Mouse (Mus musculus) macrophage (primary cell): ENCODE measurements around the gene Gm20379. TPM values are rescaled to one million over a fixed set of nuclear protein-coding genes. Genes with fewer than 3 reads are reported as not detected.

Experiments
- H3K27ac ChIP-seq: fragments of 350-480 bp; formaldehyde crosslinking; 2 replicates; pipeline ENCODE4 v1.9.0; 2021
- H3K36me3 ChIP-seq: fragments of 350-480 bp; formaldehyde crosslinking; 2 replicates; pipeline ENCODE4 v1.9.0; 2021; ENCODE audit errors: inconsistent target
- H3K4me3 ChIP-seq: fragments of 350-480 bp; formaldehyde crosslinking; 2 replicates; pipeline ENCODE4 v1.9.0; 2021; ENCODE audit errors: inconsistent target
- H3K79me2 ChIP-seq: fragments of 350-480 bp; formaldehyde crosslinking; 2 replicates; pipeline ENCODE4 v1.9.0; 2021; ENCODE audit errors: inconsistent target
- WGBS: methylation state at CpG from one replicate; pipeline ENCODE4 v1.1.7; 2026; ENCODE audit warnings: inconsistent platforms; ENCODE audit not compliant: missing documents; 5-methylcytosine and 5-hydroxymethylcytosine counted together
- polyA plus RNA-seq: library from polyadenylated mRNA; stranded (reverse); fragments of 250-400 nt; gene quantifications from 3 replicates; pipeline ENCODE4 v1.2.4, GENCODE M21; 2018; ENCODE audit warnings: inconsistent platforms
- total RNA-seq, 78 experiments: library from RNA; depleted of rRNA; stranded (reverse); fragments of 250-400 nt; gene quantifications; 1 replicate in 9 of 78; 2 replicates in 24 of 78; 3 replicates in 43 of 78; 4 replicates in 2 of 78; pipeline ENCODE4 v1.2.4; 2018; ENCODE audit warnings: inconsistent platforms in 56 of 78

The Gm20379 gene
- not detected for total RNA-seq (2018; cell fraction: chromatin; rRNA removed)
- total RNA-seq (2018; cell fraction: cytosol; rRNA removed): not detected
- not detected for total RNA-seq (2018; cell fraction: nucleus; rRNA removed)
- polyA plus RNA-seq: not detected in 3 replicates

DNA sequence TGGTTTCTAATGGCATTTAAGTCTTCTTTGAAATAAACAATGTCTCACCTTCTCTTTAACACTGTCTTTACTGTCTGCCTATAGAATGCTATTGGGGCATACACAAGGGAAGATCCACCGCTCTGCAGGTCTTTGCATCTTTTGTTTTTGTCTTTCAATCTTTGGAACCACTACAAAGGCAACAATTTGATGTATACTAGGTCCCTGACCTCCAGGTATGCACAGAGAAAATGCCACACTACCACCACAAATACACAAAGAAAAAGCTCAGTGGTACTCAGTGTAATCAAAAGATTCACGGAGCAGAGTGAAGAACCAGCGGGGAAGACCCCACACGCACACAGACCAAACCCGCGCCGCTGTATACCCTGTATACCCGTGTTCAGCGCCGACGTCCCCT, at the start of gene Gm20379:
TSS of gene Gm20379 (plus strand) at position 301 of the 400 bp plus-strand sequence.
- over 99% methylated on average over 11 of the region's 11 CpGs for WGBS
- Histone ChIP-seq H3K36me3 (peaks cover 6% of the 10 kb centered on the region; the same call in 1 of the 2 replicates), H3K4me3 (no peak within 1 kb of the TSS), H3K27ac (no peak within 1 kb of the TSS), H3K79me2 (no peaks in the 10 kb centered on the region)

DNA sequence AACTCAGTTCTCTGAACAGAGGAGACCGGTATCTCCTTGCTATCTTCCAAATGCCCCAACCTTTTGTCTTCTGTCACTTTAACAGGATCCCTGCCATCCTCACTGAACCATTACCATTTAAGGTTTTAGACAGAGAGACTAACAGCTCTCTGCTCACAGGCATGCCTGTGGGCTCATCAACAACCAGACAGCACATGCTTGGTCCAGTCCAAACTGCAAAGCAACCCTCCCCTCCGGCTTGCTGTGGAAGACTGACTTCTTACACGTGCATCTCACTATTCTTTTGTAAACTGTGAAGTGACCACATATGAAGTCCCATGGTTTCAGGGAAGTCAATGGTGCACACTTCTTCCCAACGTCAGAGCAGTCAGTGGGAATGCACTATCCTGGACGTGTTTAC, 44.5 kb upstream of the Gm20379 start:
- 94% methylated on average over 5 of the region's 5 CpGs for WGBS
- Histone ChIP-seq H3K79me2 (no peaks in the 10 kb centered on the region), H3K36me3 (no peaks in the 10 kb centered on the region), H3K4me3 (no peak overlapping the region), H3K27ac (no peak overlapping the region)

DNA sequence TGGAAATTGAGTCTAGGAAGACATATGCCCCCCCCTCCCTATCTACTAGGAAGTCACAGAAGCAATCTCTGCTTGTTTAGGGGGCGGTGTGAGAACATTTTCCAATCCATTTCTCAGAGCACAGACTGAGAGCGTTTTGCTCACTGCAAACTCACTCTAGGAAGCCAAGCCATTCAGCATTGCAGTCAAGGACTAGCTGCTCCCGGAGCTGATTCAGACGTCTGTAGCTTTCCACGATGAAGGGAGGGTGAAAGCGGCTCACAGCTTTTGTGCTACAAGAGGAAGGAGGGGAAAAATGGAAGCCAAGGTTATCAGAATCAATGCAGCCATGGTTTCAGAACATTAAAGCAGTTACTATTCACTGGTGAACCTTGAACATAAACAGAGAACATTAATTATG, 42.2 kb upstream of the Gm20379 start:
- WGBS: 96% methylated on average over 6 of the region's 6 CpGs
- H3K79me2 ChIP-seq: no peaks in the 10 kb centered on the region
- H3K4me3 ChIP-seq: no peak overlapping the region
- no peak overlapping the region for H3K27ac ChIP-seq
- H3K36me3 ChIP-seq: no peaks in the 10 kb centered on the region

DNA sequence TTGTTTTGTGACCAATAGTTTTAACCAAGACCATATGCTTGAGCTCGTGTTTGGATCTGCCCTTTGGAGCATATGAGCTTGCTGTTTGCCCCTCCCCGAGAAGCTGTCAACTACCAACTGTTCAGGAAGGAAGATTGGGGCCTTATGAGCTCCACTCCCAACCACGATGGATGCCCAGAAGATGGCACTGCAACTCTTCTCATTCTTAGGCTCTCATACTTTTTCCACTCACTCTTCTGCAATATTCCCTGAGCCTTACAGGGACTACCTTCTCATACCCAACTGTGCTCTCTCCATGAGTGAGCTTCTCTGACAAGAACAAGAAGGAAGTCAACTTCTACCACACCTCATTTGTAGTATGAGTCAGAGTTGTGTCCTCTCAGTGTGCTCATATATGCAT, 38.7 kb upstream of the Gm20379 start:
- Histone ChIP-seq H3K4me3 (no peak overlapping the region), H3K27ac (no peak overlapping the region), H3K36me3 (no peaks in the 10 kb centered on the region), H3K79me2 (no peaks in the 10 kb centered on the region)
- 71% methylated on average over 3 of the region's 3 CpGs for WGBS

DNA sequence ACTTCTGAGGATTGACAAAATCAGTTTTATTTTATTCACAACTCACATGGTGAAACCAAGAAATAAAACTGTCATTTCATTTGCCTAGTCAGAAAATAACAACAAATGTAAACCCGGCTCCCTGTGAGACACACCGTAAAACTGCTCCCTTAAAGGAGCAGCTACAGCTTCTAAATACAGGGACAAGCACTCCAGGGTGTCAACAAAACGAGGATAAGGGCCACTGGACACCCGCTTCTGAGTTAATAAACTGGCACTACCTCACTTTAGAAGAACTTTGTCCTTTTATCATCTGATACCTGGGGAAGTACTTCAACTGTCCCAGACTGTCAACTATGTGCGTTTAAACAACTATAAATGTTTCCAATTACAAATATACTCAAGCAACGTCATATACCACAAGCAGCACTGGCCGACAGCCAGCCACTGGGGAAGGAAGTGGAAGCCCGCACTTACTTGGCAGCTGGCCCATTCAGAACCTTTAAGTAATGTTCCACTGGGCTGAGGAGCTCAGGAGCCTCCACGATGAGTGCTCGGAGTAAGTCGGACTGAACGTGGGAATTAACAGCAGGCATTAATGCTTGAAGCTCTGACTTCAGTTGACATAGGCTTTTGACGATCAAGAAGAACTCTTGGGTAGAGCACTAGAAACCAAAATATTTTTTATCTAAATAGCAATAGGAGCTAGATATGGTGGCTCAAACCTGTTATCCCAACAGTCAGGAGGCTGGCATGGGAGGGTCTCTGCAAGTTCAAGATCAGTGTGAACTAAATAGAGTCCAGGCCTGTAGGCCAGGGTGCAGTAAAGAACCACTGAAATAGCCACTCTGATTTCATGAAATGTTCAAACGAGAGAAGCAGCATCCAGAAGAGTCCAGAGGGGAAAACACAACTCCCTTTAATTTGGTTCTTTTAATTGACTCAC, 31.2 kb upstream of the Gm20379 start:
- Histone ChIP-seq H3K27ac (no peak overlapping the region), H3K79me2 (no peaks in the 10 kb centered on the region), H3K4me3 (no peak overlapping the region), H3K36me3 (no peaks in the 10 kb centered on the region)
- WGBS: 16% methylated on average over 14 of the region's 14 CpGs

DNA sequence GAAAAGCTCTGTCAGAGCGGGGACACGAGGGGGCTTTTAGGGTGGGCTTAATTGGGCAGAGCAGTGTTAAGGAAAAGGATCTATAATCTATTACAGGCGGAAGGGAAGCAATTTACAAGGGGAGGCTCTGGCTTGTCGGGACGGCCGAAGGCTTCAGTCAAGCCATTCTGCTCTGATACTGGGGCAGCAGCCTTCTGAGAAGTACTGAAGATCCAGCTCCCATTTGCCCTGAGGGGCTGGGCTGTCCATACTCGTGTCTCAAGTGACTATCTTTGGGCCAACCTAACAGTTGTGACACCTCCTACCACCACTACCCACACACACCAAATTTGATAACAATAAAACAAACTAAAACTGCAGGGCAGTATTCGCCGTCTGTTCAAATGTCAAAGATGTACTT, 30.5 kb upstream of the Gm20379 start:
- no peak overlapping the region for H3K27ac ChIP-seq
- H3K79me2 ChIP-seq: no peaks in the 10 kb centered on the region
- WGBS: 92% methylated on average over 9 of the region's 9 CpGs
- no peaks in the 10 kb centered on the region for H3K36me3 ChIP-seq
- H3K4me3 ChIP-seq: no peak overlapping the region

DNA sequence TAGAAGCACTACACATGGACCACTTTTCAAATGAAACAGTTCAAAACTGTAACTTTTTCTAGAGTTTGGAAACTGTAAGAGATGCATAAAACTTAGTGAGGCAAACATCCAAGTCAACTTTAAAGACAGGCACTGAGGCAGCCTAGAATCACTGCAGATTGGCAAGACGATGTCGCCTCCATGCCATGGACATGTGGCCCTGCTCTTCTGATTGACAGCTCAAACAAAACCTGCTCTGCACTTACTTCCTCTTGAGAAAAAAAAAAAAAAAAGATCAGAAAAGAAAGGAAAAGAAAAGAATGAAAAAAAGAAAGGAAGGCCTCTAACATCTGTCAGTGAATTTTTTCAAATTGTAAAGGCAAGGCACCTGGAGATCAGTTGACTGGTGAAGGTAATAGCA, 28.8 kb upstream of the Gm20379 start:
- Histone ChIP-seq H3K79me2 (no peaks in the 10 kb centered on the region), H3K27ac (no peak overlapping the region), H3K4me3 (no peak overlapping the region), H3K36me3 (no peaks in the 10 kb centered on the region)
- WGBS: 95% methylated on average over 2 of the region's 2 CpGs

DNA sequence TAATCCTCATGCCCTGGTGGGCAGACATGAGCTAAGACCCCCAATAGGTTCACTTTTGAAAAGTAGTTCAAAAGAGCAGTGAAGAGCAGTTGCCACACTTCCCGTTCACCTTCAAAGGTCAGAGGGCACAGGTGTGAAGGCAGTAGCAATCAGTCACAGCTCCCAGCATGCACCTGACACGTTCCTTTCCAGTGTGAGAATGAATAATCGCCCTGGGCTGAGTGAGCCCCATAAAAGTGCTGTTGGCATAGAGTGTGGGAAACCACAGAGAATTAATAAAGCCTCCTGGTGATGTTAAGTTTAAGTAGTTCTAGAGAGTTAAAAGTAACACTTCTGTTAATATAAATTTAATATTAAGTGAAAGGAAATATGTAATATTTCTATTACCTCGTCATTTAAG, 14.2 kb upstream of the Gm20379 start:
- no peak overlapping the region for H3K27ac ChIP-seq
- no peak overlapping the region for H3K4me3 ChIP-seq
- H3K79me2 ChIP-seq: no peaks in the 10 kb centered on the region
- no peaks in the 10 kb centered on the region for H3K36me3 ChIP-seq
- 92% methylated on average over 4 of the region's 4 CpGs for WGBS

DNA sequence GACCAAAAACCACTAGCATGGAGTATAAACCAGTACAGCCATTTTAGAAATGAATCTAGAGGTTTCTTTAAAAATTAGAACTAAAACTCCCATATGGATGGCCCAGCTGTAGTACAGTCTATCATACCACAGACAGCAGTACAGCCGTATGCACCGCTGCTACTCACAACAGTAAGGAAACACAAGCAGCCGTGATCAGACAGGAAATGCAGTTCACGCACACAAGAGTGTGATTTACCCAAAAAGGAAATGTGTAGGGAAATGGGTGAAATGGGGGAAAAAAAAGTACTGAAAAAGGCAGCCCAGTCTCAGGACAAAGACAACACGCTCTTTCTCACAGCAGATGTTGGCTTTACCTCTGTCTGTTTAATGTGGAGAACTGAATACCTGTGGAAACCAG, 11.9 kb upstream of the Gm20379 start:
- WGBS: 73% methylated on average over 5 of the region's 5 CpGs
- Histone ChIP-seq H3K79me2 (no peaks in the 10 kb centered on the region), H3K27ac (no peak overlapping the region), H3K36me3 (no peaks in the 10 kb centered on the region), H3K4me3 (no peak overlapping the region)

DNA sequence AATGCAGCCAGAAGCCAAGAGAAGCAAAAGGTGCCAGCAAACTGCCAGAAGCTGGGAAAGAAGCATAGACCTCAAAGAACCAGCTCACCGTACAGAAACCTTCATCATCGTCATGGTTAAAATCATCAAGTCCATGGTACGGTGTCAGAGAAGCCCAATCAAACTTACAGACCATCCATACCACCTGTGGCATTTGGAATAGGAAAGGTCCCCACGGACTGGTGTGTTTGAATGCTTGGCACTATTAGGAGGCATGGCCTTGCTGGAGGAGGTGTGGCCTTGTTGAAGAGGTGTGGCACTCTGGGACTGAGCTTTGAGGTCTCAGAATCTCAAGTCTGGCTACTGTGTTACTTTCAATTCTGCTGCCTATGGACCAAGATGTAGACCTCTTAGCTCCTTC, 9.3 kb upstream of the Gm20379 start:
- Histone ChIP-seq H3K79me2 (no peaks in the 10 kb centered on the region), H3K36me3 (no peaks in the 10 kb centered on the region)
- WGBS: 97% methylated on average over 4 of the region's 4 CpGs

DNA sequence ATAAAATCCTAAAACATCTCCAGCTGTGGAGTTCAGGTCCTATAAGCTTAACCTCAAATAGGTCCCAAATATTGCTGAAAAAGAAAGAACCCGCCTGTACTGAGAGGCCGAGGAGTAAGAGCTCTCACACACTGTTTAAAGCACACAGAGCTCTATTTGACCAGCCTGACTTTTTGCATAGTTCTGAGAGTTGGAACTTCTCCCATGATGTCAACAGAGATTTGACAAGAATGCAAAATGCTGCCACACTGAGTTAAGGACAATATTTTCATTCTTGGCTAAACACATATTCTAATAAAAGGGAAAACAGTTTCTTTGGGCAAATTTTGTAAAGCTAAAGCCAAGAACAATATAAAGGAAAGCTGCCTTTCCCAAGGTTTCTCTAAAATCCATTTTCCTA, 8.8 kb upstream of the Gm20379 start:
- Histone ChIP-seq H3K4me3 (no peak overlapping the region), H3K36me3 (no peaks in the 10 kb centered on the region), H3K27ac (no peak overlapping the region), H3K79me2 (no peaks in the 10 kb centered on the region)
- 100% methylated on average over 2 of the region's 2 CpGs for WGBS

More for the DNA sequence above, 9.3 kb upstream of the Gm20379 start:
- no peak overlapping the region for H3K27ac ChIP-seq
- no peak overlapping the region for H3K4me3 ChIP-seq

DNA sequence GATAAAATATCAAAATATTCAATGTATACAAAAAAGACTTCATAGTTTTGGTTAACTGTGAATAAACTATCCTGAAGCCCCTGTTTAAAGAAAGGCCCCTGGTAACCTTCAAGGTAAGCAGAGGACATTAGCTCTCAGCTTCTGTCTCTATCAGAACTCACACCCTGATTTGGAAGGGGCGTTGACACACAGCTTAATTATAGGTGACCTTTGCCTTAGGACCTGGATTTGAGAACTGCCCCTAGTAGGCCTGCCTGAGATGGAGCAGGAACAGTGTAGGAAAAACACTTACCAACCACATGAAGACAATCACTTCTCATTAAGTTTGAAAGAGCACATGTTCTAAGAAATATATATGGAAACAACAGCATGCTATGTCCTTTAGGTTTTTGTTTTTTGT, 6.3 kb upstream of the Gm20379 start:
- no peaks in the 10 kb centered on the region for H3K36me3 ChIP-seq
- WGBS: 100% methylated on average over 1 of the region's 1 CpGs
- H3K79me2 ChIP-seq: no peaks in the 10 kb centered on the region
- H3K27ac ChIP-seq: no peak overlapping the region
- no peak overlapping the region for H3K4me3 ChIP-seq

DNA sequence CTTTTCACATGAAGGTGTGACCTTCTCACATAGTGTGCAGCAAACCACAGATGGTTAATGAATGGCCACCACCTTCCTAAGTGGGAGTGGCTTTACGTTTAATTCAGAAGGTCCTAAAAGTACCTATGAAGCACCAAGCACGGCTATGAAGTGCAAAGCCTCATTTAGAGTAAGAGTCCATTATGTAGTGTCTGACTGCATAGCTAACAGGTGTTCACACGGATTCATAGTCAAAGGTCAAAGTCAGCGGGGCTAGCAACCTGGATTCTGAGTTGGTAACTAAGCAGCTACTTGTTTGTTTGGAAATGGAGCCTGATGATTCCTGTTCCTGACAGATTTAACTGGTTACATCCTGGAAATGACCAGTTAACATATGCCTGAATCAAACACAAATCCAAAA, 4.0 kb upstream of the Gm20379 start:
- H3K27ac ChIP-seq: no peak overlapping the region
- WGBS: 92% methylated on average over 4 of the region's 4 CpGs
- no peak overlapping the region for H3K4me3 ChIP-seq
- H3K79me2 ChIP-seq: no peaks in the 10 kb centered on the region
- no peaks in the 10 kb centered on the region for H3K36me3 ChIP-seq

DNA sequence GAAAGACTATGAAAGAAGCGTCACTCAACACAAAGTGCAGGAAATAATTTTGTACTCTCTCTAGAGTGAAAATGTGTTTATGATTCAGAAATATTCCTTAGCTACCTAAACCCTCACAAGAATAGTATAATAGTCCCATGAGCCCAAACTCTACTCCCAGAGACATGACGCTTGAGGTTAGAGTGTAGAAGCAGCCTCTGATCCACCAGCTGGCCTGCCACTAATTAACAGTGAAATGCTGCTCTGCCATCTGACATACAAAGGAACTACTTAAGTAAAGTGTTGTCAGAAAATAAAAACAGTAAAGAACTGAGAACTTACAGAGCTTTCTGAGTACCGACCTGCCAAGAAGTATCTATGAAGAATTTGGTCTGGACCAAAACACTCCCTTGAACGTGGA, 3.3 kb upstream of the Gm20379 start:
- 88% methylated on average over 4 of the region's 4 CpGs for WGBS

DNA sequence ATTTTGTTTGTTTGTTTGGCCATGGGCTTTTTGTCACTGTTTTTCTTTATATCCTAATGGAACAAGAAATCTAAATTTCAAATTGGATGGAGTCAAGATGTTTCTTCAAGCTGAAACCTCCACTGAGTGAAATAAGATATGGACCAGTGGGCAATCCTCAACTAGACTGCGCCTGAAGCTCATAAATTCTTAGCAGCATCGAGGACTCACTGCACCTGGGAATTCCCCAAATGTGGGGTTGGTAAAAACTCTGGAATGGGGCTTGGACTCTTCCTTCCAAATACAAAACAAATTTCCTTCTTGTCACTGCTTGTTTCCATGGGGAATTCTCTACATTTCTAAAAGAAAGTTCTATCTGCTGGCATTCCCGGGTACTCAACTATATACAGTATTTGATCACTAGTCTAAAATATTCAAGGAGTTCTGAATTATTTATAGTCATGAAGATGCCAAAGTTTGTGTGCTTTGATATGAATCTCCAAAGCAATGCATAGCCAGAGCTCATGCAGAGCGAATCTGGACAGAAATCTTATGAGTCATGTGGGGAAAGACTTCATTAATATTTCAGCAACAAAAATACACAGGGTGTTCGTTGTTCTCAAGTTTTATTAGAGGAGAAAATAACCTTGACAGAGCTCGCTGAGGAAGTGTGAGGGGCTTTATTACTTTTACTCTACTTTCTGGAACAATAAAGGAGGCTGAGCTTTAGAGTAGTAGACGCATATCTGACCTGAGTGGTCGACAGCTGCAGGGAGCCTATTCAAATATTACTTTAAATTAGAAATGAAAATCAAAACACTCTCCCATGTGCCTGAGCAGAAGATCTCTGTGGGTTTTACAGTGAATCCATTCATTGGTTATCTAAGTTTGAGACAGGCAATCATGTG, 2.5 kb upstream of the Gm20379 start:
- 94% methylated on average over 8 of the region's 8 CpGs for WGBS
- H3K27ac ChIP-seq: no peak overlapping the region
- no peaks in the 10 kb centered on the region for H3K79me2 ChIP-seq
- H3K4me3 ChIP-seq: no peak overlapping the region
- H3K36me3 ChIP-seq: no peaks in the 10 kb centered on the region

More for the DNA sequence above, 3.3 kb upstream of the Gm20379 start:
- Histone ChIP-seq H3K36me3 (no peaks in the 10 kb centered on the region), H3K4me3 (no peak overlapping the region), H3K79me2 (no peaks in the 10 kb centered on the region), H3K27ac (no peak overlapping the region)
